Mouse (Mus musculus) liver, embryonic 12.5 days (tissue): ENCODE results near the gene Pafah1b3. TPM values are rescaled to one million over a fixed set of nuclear protein-coding genes. Genes with fewer than 3 reads are reported as not detected.

ENCODE experiments used
- ATAC-seq: fragments of 200-750 bp; cut with Nextera tagmentation; 2 replicates; pipeline ENCODE4 v1.8.0; 2017; ENCODE audit warnings: moderate number of reproducible peaks, mild to moderate bottlenecking, moderate library complexity
- H3K27ac ChIP-seq: fragments of 300-500 bp; sonication (generic); 2 replicates; pipeline ENCODE4 v1.5.1; 2016; ENCODE audit warnings: mild to moderate bottlenecking
- H3K27me3 ChIP-seq: fragments of 300-500 bp; sonication (generic); replicated peaks from 2 replicates; pipeline ENCODE4 v1.6.1; 2016; ENCODE audit warnings: mild to moderate bottlenecking, moderate library complexity
- H3K36me3 ChIP-seq: fragments of 300-500 bp; sonication (generic); 2 replicates; pipeline ENCODE4 v1.6.1; 2016; ENCODE audit warnings: mild to moderate bottlenecking, moderate library complexity
- H3K4me1 ChIP-seq: fragments of 300-500 bp; sonication (generic); 2 replicates; pipeline ENCODE4 v1.6.1; 2016
- H3K4me2 ChIP-seq: fragments of 300-500 bp; sonication (generic); 2 replicates; pipeline ENCODE4 v1.6.1; 2016; ENCODE audit warnings: mild to moderate bottlenecking, moderate library complexity
- H3K4me3 ChIP-seq: fragments of 300-500 bp; sonication (generic); 2 replicates; pipeline ENCODE4 v1.5.1; 2016; ENCODE audit warnings: mild to moderate bottlenecking, moderate library complexity
- H3K9ac ChIP-seq: fragments of 300-500 bp; sonication (generic); 2 replicates; pipeline ENCODE4 v1.6.1; 2016; ENCODE audit warnings: mild to moderate bottlenecking, moderate library complexity
- H3K9me3 ChIP-seq: fragments of 300-500 bp; sonication (generic); replicated peaks from 2 replicates; pipeline ENCODE4 v1.6.1; 2016; ENCODE audit warnings: mild to moderate bottlenecking, moderate library complexity
- WGBS: fragments of 180-500 bp; shearing (Covaris S2); methylation state at CpG from one replicate; pipeline ENCODE4 v1.1.7; 2016; ENCODE audit not compliant: insufficient replicate concordance; 5-methylcytosine and 5-hydroxymethylcytosine counted together
- polyA plus RNA-seq: library from polyadenylated mRNA; unstranded; fragments of >200 nt; fragmentation: Nextera tagmentation; extraction: Ambion mirVana; gene quantifications from 2 replicates; pipeline ENCODE4 v1.2.1, GENCODE M21; 2016

Pafah1b3 gene
- polyA plus RNA-seq, 1 experiment from 2014 or later, result 44.1 TPM

DNA sequence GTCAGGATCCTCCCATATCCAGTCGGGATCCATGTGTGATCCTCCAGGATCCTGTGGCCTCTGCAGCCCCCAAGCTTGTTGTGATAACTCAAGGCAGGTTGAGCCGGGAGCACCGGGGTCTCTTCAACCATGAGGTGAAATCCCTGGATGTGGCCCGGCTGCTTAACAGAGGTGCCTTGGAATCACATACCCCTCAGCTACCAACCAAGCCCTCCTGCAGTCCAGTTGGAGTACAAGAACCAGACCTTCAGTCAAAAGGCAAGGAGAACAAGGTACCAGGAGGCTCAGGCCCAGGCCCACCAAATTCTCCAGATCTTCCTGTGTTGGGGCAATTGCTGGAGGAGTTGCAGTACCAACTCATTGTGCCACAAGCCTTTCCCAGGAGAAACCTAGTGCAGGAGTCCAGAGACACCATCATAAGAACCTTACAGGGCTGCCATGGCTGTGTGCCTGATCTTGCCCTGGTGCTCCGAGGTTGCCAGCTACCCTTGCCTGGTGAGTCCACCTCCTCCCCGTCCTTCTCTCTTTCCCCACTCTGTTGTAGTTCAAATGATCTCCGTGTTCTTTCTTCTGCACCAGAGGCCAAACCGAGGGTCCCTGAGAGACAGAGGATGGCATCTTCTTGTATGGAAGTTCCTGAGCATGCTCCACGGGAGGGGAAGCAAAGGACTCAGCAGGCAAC, 5.4 kb upstream of the Pafah1b3 start:
- peaks cover 14% of the 10 kb centered on the region for H3K4me1 ChIP-seq
- H3K4me3 ChIP-seq, result no peak overlapping the region
- H3K36me3 ChIP-seq, result no peaks in the 10 kb centered on the region
- no peak overlapping the region for H3K27ac ChIP-seq
- no peak overlapping the region for H3K9ac ChIP-seq
- no peaks in the 10 kb centered on the region for H3K9me3 ChIP-seq
- 49% methylated on average over 9 of the region's 9 CpGs for WGBS
- H3K4me2 ChIP-seq, result no peak overlapping the region
- ATAC-seq, result no peak
- H3K27me3 ChIP-seq, result peaks cover 50% of the 10 kb centered on the region

DNA sequence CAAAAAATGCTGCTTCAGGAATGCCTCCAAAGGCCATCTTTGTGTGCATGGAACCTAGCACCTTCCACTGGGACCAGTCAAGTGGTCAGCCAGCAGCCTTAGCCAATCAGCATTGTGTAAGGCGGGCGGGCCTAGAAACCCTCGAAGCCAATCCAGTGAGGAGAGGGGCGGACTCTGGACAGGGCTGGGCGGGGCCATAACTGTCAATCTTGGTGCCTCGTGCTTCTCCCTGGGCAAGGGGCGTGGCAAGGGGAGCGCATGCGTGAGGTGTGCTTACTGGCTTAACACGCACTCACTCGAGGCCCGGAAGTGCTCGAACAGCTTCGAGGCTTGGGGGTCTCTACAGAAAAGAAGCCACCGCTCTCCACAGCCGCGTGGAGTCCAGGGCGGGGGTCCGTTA, 3.3 kb upstream of the Pafah1b3 start, which contains the start of gene Prr19:
Gene Prr19, plus strand, starts transcription at position 349 of the 400 bp plus-strand sequence.
- Histone ChIP-seq H3K27ac (no peak within 1 kb of the TSS), H3K4me2 (no peak within 1 kb of the TSS), H3K27me3 (peaks cover 29% of the 10 kb centered on the region), H3K9ac (no peak within 1 kb of the TSS), H3K4me3 (no peak within 1 kb of the TSS), H3K36me3 (no peaks in the 10 kb centered on the region), H3K9me3 (no peaks in the 10 kb centered on the region), H3K4me1 (peaks cover 32% of the 10 kb centered on the region)
- peak; percentile 48; the same call in 1 of the 2 replicates for ATAC-seq
- WGBS, result 47% methylated on average over 19 of the region's 19 CpGs

DNA sequence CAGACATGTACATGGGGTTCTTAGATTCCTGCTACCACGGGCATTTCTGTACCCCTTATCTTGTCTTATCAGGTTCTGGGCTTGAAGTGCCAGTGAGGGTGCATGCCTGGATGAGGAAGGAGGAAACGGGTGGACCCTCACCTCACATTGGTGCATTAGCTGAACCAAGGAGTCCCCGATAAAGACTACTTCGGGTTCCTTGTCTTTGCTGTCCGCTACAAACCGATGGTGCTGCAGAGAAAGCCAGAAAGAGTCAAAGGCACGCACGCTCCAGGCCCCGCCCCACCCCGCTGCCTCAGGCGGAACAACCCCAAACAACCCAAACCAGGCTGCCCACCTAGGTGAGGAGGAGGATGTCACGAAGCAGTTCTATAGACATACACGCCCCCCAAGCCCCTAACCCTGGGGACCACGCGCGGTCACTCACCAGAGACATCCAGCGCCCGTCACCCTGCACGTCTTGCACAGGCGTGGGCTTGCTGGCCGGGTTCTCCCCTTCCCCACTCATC, 787 bp downstream of the Pafah1b3 start:
- ATAC-seq, result peak; percentile 49
- no peaks in the 10 kb centered on the region for H3K9me3 ChIP-seq
- no peaks in the 10 kb centered on the region for H3K27me3 ChIP-seq
- H3K9ac ChIP-seq, result peak overlapping the region; percentile 79
- H3K4me1 ChIP-seq, result peaks cover 29% of the 10 kb centered on the region
- peak overlapping the region; percentile 71 for H3K4me3 ChIP-seq
- WGBS, result 2% methylated on average over 21 of the region's 21 CpGs
- peak overlapping the region; percentile 80 for H3K27ac ChIP-seq
- peak overlapping the region; percentile 98 for H3K4me2 ChIP-seq
- H3K36me3 ChIP-seq, result peaks cover 34% of the 10 kb centered on the region

DNA sequence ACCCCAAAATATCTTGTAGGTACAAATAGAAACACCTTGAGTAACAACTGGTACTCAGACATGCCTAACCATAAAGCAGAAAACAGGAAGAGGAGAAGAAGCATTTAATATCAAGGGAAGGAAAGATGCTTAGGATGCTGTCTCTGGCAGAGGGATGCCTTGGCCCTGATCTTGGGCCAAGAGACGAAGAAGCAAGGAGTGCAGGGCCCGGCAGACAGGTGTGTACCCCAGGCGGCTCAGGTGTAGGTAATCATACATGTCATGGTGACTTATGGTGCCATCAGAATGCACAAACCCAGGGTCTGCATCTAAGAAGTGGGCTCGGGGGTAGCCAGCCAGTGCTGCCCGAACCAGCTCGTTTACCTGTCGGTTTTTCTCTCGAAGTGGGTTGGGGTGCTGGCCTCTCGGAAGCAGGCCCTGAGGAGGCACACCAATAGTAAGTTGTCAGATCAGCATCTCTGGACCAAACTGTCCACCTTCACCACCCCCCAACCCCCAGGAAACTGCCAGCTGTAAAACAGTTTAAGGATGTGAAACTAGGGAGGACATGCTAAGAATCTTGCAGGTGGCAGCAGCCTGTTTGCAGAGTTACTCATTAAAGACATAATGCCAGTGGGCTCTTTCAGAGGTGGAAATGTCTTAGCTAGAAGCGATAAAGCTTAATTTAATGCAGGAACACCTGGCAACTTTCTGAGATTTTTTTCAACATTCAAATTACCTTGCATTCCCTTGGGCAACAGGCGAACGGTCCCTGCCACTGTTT, 2.6 kb downstream of the Pafah1b3 start:
- WGBS, result 75% methylated on average over 12 of the region's 12 CpGs
- no peak overlapping the region for H3K9ac ChIP-seq
- ATAC-seq, result no peak
- peaks cover 53% of the 10 kb centered on the region for H3K36me3 ChIP-seq
- no peaks in the 10 kb centered on the region for H3K27me3 ChIP-seq
- no peak overlapping the region for H3K4me2 ChIP-seq
- no peak overlapping the region for H3K4me3 ChIP-seq
- H3K9me3 ChIP-seq, result no peaks in the 10 kb centered on the region
- peaks cover 29% of the 10 kb centered on the region for H3K4me1 ChIP-seq
- H3K27ac ChIP-seq, result no peak overlapping the region

DNA sequence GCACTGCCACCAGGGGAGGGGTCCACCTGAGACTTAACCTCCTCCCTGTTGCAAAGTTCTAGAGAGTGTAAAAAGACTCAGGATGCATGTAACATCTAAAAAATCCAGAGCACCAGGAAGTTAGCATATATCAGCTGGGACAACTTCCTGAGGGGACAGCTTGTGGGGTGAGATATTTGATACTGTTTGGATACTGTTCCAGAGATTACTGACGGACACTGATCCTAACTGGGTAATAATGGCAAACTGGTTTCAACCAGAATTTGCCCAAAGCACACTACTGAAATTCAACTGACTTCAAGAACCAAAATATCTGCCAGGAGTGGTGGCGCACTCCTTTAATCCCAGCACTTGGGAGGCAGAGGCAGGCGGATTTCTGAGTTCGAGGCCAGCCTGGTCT, 3.3 kb downstream of the Pafah1b3 start:
- WGBS, result 66% methylated on average over 4 of the region's 4 CpGs
- H3K36me3 ChIP-seq, result peaks cover 59% of the 10 kb centered on the region
- no peak for ATAC-seq
- no peak overlapping the region for H3K4me3 ChIP-seq
- no peak overlapping the region for H3K9ac ChIP-seq
- 0 out of 2 replicates have a peak, but pooled peaks cover under 1% of the 10 kb centered on the region for H3K9me3 ChIP-seq
- H3K27ac ChIP-seq, result no peak overlapping the region
- no peak overlapping the region for H3K4me2 ChIP-seq
- peaks cover 29% of the 10 kb centered on the region for H3K4me1 ChIP-seq
- no peaks in the 10 kb centered on the region for H3K27me3 ChIP-seq

DNA sequence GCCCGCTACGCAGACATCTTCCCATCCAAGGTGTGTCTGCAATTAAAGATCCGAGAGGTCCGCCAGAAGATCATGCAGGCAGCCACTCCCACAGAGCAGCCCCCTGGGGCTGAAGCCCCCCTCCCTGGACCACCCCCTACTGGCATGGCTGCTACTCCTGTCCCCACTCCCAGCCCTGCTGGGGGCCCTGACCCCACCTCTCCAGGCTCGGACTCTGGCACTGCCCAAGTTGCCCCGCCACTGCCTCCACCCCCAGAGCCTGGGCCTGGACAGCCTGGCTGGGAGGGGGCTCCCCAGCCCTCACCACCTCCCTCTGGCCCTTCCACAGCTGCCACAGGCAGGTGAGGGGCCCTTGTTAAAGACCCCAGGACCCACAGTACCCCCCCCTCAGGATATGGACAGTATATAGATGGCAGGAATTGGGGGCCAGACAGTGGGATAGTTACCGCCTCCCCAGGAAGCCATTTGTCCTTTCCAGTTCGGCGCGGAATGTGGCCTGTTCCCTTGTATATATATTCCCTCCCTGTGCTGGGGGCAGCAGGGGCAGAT, 4.5 kb downstream of the Pafah1b3 start:
- no peak overlapping the region for H3K9ac ChIP-seq
- no peak overlapping the region for H3K4me2 ChIP-seq
- peaks cover 71% of the 10 kb centered on the region for H3K36me3 ChIP-seq
- 0 out of 2 replicates have a peak, but pooled peaks cover 4% of the 10 kb centered on the region for H3K9me3 ChIP-seq
- no peaks in the 10 kb centered on the region for H3K27me3 ChIP-seq
- ATAC-seq, result no peak
- no peak overlapping the region for H3K4me3 ChIP-seq
- WGBS, result 84% methylated on average over 10 of the region's 10 CpGs
- H3K4me1 ChIP-seq, result peaks cover 27% of the 10 kb centered on the region
- no peak overlapping the region for H3K27ac ChIP-seq

DNA sequence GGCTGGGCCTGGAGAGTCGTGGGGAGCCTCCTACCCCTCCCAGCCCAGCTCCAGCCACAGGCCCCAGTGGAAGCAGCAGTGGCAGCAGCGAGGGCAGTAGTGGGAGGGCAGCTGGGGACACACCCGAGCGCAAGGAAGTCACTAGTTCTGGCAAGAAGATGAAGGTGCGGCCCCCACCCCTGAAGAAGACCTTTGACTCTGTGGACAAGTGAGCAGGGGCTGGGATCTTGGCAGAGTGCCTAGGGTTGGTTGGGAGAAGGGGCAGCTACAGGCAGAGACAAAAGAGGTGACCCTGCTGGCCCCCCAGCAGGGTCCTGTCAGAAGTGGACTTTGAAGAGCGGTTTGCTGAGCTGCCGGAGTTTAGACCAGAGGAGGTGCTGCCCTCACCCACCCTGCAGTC, 5.7 kb downstream of the Pafah1b3 start:
- H3K9ac ChIP-seq, result no peak overlapping the region
- H3K4me2 ChIP-seq, result no peak overlapping the region
- 0 out of 2 replicates have a peak, but pooled peaks cover 4% of the 10 kb centered on the region for H3K9me3 ChIP-seq
- no peaks in the 10 kb centered on the region for H3K27me3 ChIP-seq
- H3K4me1 ChIP-seq, result peaks cover 15% of the 10 kb centered on the region
- peaks cover 83% of the 10 kb centered on the region for H3K36me3 ChIP-seq
- H3K27ac ChIP-seq, result no peak overlapping the region
- WGBS, result 79% methylated on average over 7 of the region's 7 CpGs
- no peak overlapping the region for H3K4me3 ChIP-seq
- ATAC-seq, result no peak

DNA sequence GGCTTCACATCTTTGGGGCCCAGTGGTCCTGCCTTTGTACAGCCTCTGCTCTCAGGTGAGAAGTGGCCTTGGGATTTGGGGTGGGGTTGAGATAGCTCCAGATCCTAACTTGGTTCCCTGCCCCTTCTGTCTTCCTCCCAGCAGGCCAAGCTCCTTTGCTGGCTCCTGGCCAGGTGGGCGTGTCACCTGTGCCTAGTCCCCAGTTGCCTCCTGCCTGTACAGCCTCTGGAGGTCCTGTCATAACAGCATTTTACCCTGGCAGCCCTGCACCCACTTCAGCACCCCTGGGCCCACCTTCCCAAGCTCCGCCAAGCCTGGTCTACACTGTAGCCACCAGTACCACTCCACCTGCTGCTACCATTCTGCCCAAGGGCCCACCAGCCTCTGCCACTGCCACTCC, 6.9 kb downstream of the Pafah1b3 start:
- H3K36me3 ChIP-seq, result peaks cover 95% of the 10 kb centered on the region
- peaks cover 5% of the 10 kb centered on the region; the same call in 1 of the 2 replicates for H3K4me1 ChIP-seq
- no peak overlapping the region for H3K4me2 ChIP-seq
- H3K4me3 ChIP-seq, result no peak overlapping the region
- H3K27me3 ChIP-seq, result no peaks in the 10 kb centered on the region
- no peak for ATAC-seq
- H3K27ac ChIP-seq, result no peak overlapping the region
- H3K9me3 ChIP-seq, result 0 out of 2 replicates have a peak, but pooled peaks cover 4% of the 10 kb centered on the region
- no peak overlapping the region for H3K9ac ChIP-seq
- 83% methylated on average over 2 of the region's 2 CpGs for WGBS

DNA sequence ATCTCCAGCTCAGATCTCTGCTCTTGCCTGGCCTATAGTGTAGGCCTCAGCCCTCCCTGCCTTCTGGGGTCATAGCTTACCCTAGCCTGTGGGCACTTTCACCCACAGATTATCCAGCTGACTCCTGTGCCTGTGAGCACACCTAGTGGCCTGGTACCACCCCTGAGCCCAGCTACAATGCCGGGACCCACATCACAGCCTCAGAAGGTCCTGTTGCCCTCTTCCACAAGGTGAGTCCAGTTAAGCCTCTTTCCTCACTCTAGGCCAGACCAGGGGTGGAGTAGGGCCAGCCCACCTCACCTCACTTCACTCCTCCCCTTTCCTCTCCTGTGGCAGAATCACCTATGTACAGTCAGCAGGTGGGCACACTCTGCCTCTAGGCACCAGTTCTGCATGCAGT, 7.3 kb downstream of the Pafah1b3 start:
- Histone ChIP-seq H3K36me3 (peaks cover 97% of the 10 kb centered on the region), H3K9me3 (0 out of 2 replicates have a peak, but pooled peaks cover 4% of the 10 kb centered on the region), H3K27me3 (no peaks in the 10 kb centered on the region), H3K27ac (no peak overlapping the region), H3K9ac (no peak overlapping the region), H3K4me2 (no peak overlapping the region), H3K4me3 (no peak overlapping the region), H3K4me1 (0 out of 2 replicates have a peak, but pooled peaks cover 10% of the 10 kb centered on the region)
- ATAC-seq, result no peak
- 95% methylated on average over 1 of the region's 1 CpGs for WGBS

DNA sequence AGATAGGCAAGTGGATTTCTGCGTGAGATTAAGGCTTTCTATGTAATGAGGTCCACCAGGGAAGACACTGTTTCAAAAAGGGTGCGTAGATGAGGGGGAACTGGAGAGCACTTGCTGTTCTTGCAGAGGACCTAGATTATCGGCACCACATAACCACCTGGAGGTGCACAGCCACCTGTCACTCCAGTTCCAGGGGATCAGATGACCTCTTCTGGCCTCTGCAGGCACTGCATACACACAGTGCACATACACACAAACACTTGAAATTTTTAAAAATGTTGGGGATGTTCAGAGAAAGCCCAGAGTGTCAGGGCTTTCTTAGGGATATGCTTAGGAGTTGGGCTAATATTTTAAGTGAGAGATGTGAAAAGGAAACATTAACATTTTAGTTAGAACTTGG, 7.9 kb downstream of the Pafah1b3 start:
- Histone ChIP-seq H3K27ac (no peak overlapping the region), H3K4me2 (no peak overlapping the region), H3K9me3 (0 out of 2 replicates have a peak, but pooled peaks cover 4% of the 10 kb centered on the region), H3K27me3 (no peaks in the 10 kb centered on the region), H3K4me1 (peaks cover 15% of the 10 kb centered on the region; the same call in 1 of the 2 replicates), H3K4me3 (no peak overlapping the region), H3K36me3 (peaks cover 97% of the 10 kb centered on the region), H3K9ac (no peak overlapping the region)
- WGBS, result 94% methylated on average over 3 of the region's 3 CpGs
- no peak for ATAC-seq

DNA sequence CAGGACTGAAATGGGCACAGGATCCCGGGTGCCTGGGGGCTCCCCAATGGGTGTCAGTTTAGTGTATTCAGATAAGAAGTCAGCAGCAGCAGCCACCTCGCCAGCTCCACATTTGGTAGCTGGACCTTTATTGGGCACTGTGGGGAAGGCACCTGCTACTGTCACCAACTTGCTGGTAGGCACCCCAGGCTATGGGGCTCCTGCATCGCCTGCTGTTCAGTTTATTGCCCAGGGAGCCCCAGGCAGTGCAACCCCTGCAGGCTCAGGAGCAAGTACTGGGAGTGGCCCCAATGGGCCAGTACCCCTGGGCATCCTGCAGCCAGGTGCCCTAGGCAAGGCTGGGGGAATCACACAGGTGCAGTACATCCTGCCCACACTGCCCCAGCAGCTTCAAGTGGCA, 9.1 kb downstream of the Pafah1b3 start:
- Histone ChIP-seq H3K9me3 (0 out of 2 replicates have a peak, but pooled peaks cover 4% of the 10 kb centered on the region), H3K27me3 (no peaks in the 10 kb centered on the region), H3K4me3 (no peak overlapping the region), H3K4me2 (no peak overlapping the region), H3K27ac (no peak overlapping the region), H3K9ac (no peak overlapping the region), H3K36me3 (peaks cover 91% of the 10 kb centered on the region), H3K4me1 (peaks cover 22% of the 10 kb centered on the region)
- no peak for ATAC-seq
- WGBS, result 75% methylated on average over 3 of the region's 3 CpGs

DNA sequence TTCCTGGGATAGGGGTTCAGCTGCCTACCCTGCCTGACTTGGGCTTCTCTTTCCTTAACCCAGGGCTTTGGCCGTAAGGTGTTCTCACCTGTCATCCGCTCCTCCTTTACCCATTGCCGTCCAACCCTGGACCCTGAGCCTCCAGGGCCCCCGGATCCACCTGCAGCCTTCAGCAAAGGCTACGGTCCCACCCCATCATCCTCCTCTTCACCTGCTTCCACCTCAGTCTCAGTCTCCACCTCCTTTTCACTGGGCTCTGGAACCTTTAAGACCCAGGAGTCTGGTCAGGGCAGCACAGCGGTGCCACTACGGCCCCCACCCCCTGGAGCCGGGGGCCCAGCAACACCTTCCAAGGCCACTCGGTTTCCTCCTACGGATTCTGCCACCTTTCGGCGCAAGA, 9.8 kb downstream of the Pafah1b3 start:
- Histone ChIP-seq H3K27ac (no peak overlapping the region), H3K9me3 (0 out of 2 replicates have a peak, but pooled peaks cover 4% of the 10 kb centered on the region), H3K27me3 (no peaks in the 10 kb centered on the region), H3K4me2 (no peak overlapping the region), H3K4me3 (no peak overlapping the region), H3K4me1 (peaks cover 29% of the 10 kb centered on the region), H3K36me3 (peaks cover 84% of the 10 kb centered on the region), H3K9ac (no peak overlapping the region)
- no peak for ATAC-seq
- WGBS, result 92% methylated on average over 12 of the region's 12 CpGs
